Mouse (Mus musculus) gastrocnemius, postnatal 4 days (tissue): ENCODE results near the gene Trmt1l. TPM values are rescaled to one million over a fixed set of nuclear protein-coding genes. Genes with fewer than 3 reads are reported as not detected.
A peak's percentile ranks its signal among the peaks of the same experiment; 100 is the strongest.
"Not testable (repeated sequence)": the region's sequence is repeated elsewhere in the genome, so short reads cannot be mapped to it uniquely, and the experiment has no call there.

Source experiments
- DNase-seq, 2 experiments: peaks; one replicate each; pipeline ENCODE4 v3.0.0; 2021 to 2022; ENCODE audit warnings: low spot score in 2 of 2, mixed read lengths in 2 of 2
- long read RNA-seq, 2 experiments: library from polyadenylated mRNA; stranded (forward); transcript quantifications; one replicate each; pipeline ENCODE4 v2.0.0; 2021
- total RNA-seq, 2 experiments: library from RNA; stranded (reverse); gene quantifications; 2 replicates each; pipeline ENCODE4 v1.2.3; 2021

The Trmt1l gene
- 10 to 100 TPM; 14.5 to 17.4 TPM for total RNA-seq
- long read RNA-seq, experiment 1, transcript Trmt1l-201 (15 exons, 2,749 nt): major isoform, 6 of 14 reads
- long read RNA-seq, experiment 1, partial matches to known transcripts: 0 of 14 reads
- long read RNA-seq, experiment 1, other reads (novel, unspliced or antisense): 5 of 14 reads
- long read RNA-seq, experiment 2, transcript Trmt1l-201 (15 exons, 2,749 nt): major isoform, 12 of 16 reads
- long read RNA-seq, experiment 2, partial matches to known transcripts: 2 of 16 reads
- long read RNA-seq, experiment 2, other reads (novel, unspliced or antisense): 2 of 16 reads

GRCm38 (mm10) chr1:151428263-151429221, at the start of gene Trmt1l, which contains the start of gene Swt1:
TSS of gene Trmt1l (plus strand) at chr1:151428542.
TSS of gene Swt1 (minus strand) at chr1:151428455.
- DNase-seq: peak; percentile 91 to 97

- DNase-seq: no peak
Observed at GRCm38 (mm10) chr1:151390029-151390428, 38.3 kb upstream of the Trmt1l start.

- DNase-seq: no peak
Observed at GRCm38 (mm10) chr1:151409827-151410226, 18.5 kb upstream of the Trmt1l start.

GRCm38 (mm10) chr1:151422178-151422577, 6.2 kb upstream of the Trmt1l start:
- no peak for DNase-seq

- no peak for DNase-seq
Observed at GRCm38 (mm10) chr1:151426947-151427600, 1.3 kb upstream of the Trmt1l start.

- DNase-seq: no peak
Observed at GRCm38 (mm10) chr1:151427888-151428262, 467 bp upstream of the Trmt1l start.

- no peak for DNase-seq
Observed at GRCm38 (mm10) chr1:151429316-151429715, 974 bp downstream of the Trmt1l start.

GRCm38 (mm10) chr1:151435431-151435830, 7.1 kb downstream of the Trmt1l start:
- DNase-seq: no peak

GRCm38 (mm10) chr1:151449866-151450265, 21.5 kb downstream of the Trmt1l start:
- DNase-seq: no peak

GRCm38 (mm10) chr1:151450851-151451250, 22.5 kb downstream of the Trmt1l start:
- DNase-seq: no peak

GRCm38 (mm10) chr1:151451946-151452345, 23.6 kb downstream of the Trmt1l start:
- no peak for DNase-seq

GRCm38 (mm10) chr1:151457087-151457486, 28.7 kb downstream of the Trmt1l start:
- no peak for DNase-seq

- no peak for DNase-seq
Observed at GRCm38 (mm10) chr1:151461265-151461664, 32.9 kb downstream of the Trmt1l start.

GRCm38 (mm10) chr1:151464914-151465313, 36.6 kb downstream of the Trmt1l start:
- DNase-seq: no peak

GRCm38 (mm10) chr1:151466571-151466970, 38.2 kb downstream of the Trmt1l start:
- no peak for DNase-seq

GRCm38 (mm10) chr1:151471429-151471828, 43.1 kb downstream of the Trmt1l start:
- DNase-seq: no peak

GRCm38 (mm10) chr1:151472386-151472785, 44.0 kb downstream of the Trmt1l start:
- not testable (repeated sequence) for DNase-seq

- DNase-seq: no peak
Observed at GRCm38 (mm10) chr1:151482497-151482896, 54.2 kb downstream of the Trmt1l start.

GRCm38 (mm10) chr1:151483568-151483967, 55.2 kb downstream of the Trmt1l start:
- DNase-seq: no peak

GRCm38 (mm10) chr1:151484754-151485153, 56.4 kb downstream of the Trmt1l start:
- DNase-seq: no peak

- no peak for DNase-seq
Observed at GRCm38 (mm10) chr1:151489806-151490205, 61.5 kb downstream of the Trmt1l start.

GRCm38 (mm10) chr1:151492419-151492818, 64.1 kb downstream of the Trmt1l start:
- no peak for DNase-seq
